Mouse (Mus musculus): Measurements from ENCODE around the gene Fgfr3. TPM values are rescaled to one million over a fixed set of nuclear protein-coding genes. Genes with fewer than 3 reads are reported as not detected.

Fgfr3 gene
- polyA plus RNA-seq, 1 experiment from 2014 or later = 64.4 TPM

- WGBS = under 1% methylated on average over 61 of the region's 61 CpGs
- Histone ChIP-seq H3K9ac (ENCODE audit: low read length) (peak overlapping the region; percentile 93), H3K27me3 (ENCODE audit: control insufficient read depth, insufficient read depth, low read depth, low read length) (no peaks in the 10 kb centered on the region; the same call in 1 of the 2 replicates), H3K4me1 (replicated peaks; ENCODE audit: control insufficient read depth, insufficient read depth, low read length) (peaks cover 35% of the 10 kb centered on the region), H3K36me3 (ENCODE audit: control insufficient read depth, insufficient read depth, low read length) (peaks cover 10% of the 10 kb centered on the region), H3K9me3 (ENCODE audit: control insufficient read depth, low read length) (no peaks in the 10 kb centered on the region), H3K4me2 (ENCODE audit: low read depth, low read length) (peak overlapping the region; percentile 77), H3K4me3 (ENCODE audit: low read length) (peak overlapping the region; percentile 84), H3K27ac (ENCODE audit: low read length) (no peak overlapping the region)
- ATAC-seq (ENCODE audit: low read depth) = no peak
Measured at GRCm38 (mm10) chr5:33723019-33723640, 1.7 kb downstream of the Fgfr3 start.

- no peaks in the 10 kb centered on the region for H3K9me3 ChIP-seq (ENCODE audit: control insufficient read depth, low read length)
- ATAC-seq (ENCODE audit: low read depth) = no peak
- H3K9ac ChIP-seq (ENCODE audit: low read length) = peak overlapping the region; percentile 93
- 10% methylated on average over 36 of the region's 36 CpGs for WGBS
- no peak overlapping the region for H3K27ac ChIP-seq (ENCODE audit: low read length)
- H3K27me3 ChIP-seq (ENCODE audit: control insufficient read depth, insufficient read depth, low read depth, low read length) = no peaks in the 10 kb centered on the region; the same call in 1 of the 2 replicates
- H3K36me3 ChIP-seq (ENCODE audit: control insufficient read depth, insufficient read depth, low read length) = peaks cover 14% of the 10 kb centered on the region
- H3K4me1 ChIP-seq (replicated peaks; ENCODE audit: control insufficient read depth, insufficient read depth, low read length) = peaks cover 37% of the 10 kb centered on the region
- H3K4me3 ChIP-seq (ENCODE audit: low read length) = peak overlapping the region; percentile 84
- H3K4me2 ChIP-seq (ENCODE audit: low read depth, low read length) = peak overlapping the region; percentile 77
Measured at GRCm38 (mm10) chr5:33723641-33724465, 2.4 kb downstream of the Fgfr3 start.

- peak; percentile 64 for ATAC-seq (ENCODE audit: low read depth)
- peaks cover 34% of the 10 kb centered on the region for H3K4me1 ChIP-seq (replicated peaks; ENCODE audit: control insufficient read depth, insufficient read depth, low read length)
- peak overlapping the region; percentile 79 for H3K27ac ChIP-seq (ENCODE audit: low read length)
Measured at GRCm38 (mm10) chr5:33726081-33726647, 4.7 kb downstream of the Fgfr3 start.

GRCm38 (mm10) chr5:33726891-33727290, 5.4 kb downstream of the Fgfr3 start:
- Histone ChIP-seq H3K4me1 (replicated peaks; ENCODE audit: control insufficient read depth, insufficient read depth, low read length) (peaks cover 32% of the 10 kb centered on the region), H3K36me3 (ENCODE audit: control insufficient read depth, insufficient read depth, low read length) (peaks cover 31% of the 10 kb centered on the region), H3K4me3 (ENCODE audit: low read length) (no peak overlapping the region), H3K27ac (ENCODE audit: low read length) (no peak overlapping the region), H3K27me3 (ENCODE audit: control insufficient read depth, insufficient read depth, low read depth, low read length) (no peaks in the 10 kb centered on the region), H3K9me3 (ENCODE audit: control insufficient read depth, low read length) (no peaks in the 10 kb centered on the region), H3K9ac (ENCODE audit: low read length) (no peak overlapping the region), H3K4me2 (ENCODE audit: low read depth, low read length) (no peak overlapping the region)
- 73% methylated on average over 1 of the region's 1 CpGs for WGBS
- no peak for ATAC-seq (ENCODE audit: low read depth)

More at GRCm38 (mm10) chr5:33726081-33726647, 4.7 kb downstream of the Fgfr3 start:
- H3K4me3 ChIP-seq (ENCODE audit: low read length) = peak overlapping the region; percentile 2; the same call in 1 of the 2 replicates
- no peak overlapping the region for H3K9ac ChIP-seq (ENCODE audit: low read length)
- peaks cover 25% of the 10 kb centered on the region for H3K36me3 ChIP-seq (ENCODE audit: control insufficient read depth, insufficient read depth, low read length)
- 40% methylated on average over 7 of the region's 7 CpGs for WGBS
- H3K4me2 ChIP-seq (ENCODE audit: low read depth, low read length) = peak overlapping the region; percentile 77
- no peaks in the 10 kb centered on the region for H3K27me3 ChIP-seq (ENCODE audit: control insufficient read depth, insufficient read depth, low read depth, low read length)
- no peaks in the 10 kb centered on the region for H3K9me3 ChIP-seq (ENCODE audit: control insufficient read depth, low read length)

GRCm38 (mm10) chr5:33728841-33729240, 7.4 kb downstream of the Fgfr3 start:
- Histone ChIP-seq H3K4me2 (ENCODE audit: low read depth, low read length) (no peak overlapping the region), H3K27ac (ENCODE audit: low read length) (no peak overlapping the region), H3K9me3 (ENCODE audit: control insufficient read depth, low read length) (no peaks in the 10 kb centered on the region), H3K36me3 (ENCODE audit: control insufficient read depth, insufficient read depth, low read length) (peaks cover 45% of the 10 kb centered on the region), H3K4me3 (ENCODE audit: low read length) (no peak overlapping the region), H3K9ac (ENCODE audit: low read length) (peak overlapping the region; percentile 9; the same call in 1 of the 2 replicates), H3K27me3 (ENCODE audit: control insufficient read depth, insufficient read depth, low read depth, low read length) (no peaks in the 10 kb centered on the region), H3K4me1 (replicated peaks; ENCODE audit: control insufficient read depth, insufficient read depth, low read length) (peaks cover 29% of the 10 kb centered on the region)
- WGBS = 72% methylated on average over 7 of the region's 7 CpGs
- no peak for ATAC-seq (ENCODE audit: low read depth)

GRCm38 (mm10) chr5:33730516-33730915, 9.0 kb downstream of the Fgfr3 start:
- ATAC-seq (ENCODE audit: low read depth) = peak; percentile 45
- Histone ChIP-seq H3K27ac (ENCODE audit: low read length) (no peak overlapping the region), H3K9me3 (ENCODE audit: control insufficient read depth, low read length) (no peaks in the 10 kb centered on the region), H3K4me2 (ENCODE audit: low read depth, low read length) (no peak overlapping the region), H3K36me3 (ENCODE audit: control insufficient read depth, insufficient read depth, low read length) (peaks cover 58% of the 10 kb centered on the region), H3K4me1 (replicated peaks; ENCODE audit: control insufficient read depth, insufficient read depth, low read length) (peaks cover 15% of the 10 kb centered on the region), H3K9ac (ENCODE audit: low read length) (no peak overlapping the region), H3K27me3 (ENCODE audit: control insufficient read depth, insufficient read depth, low read depth, low read length) (no peaks in the 10 kb centered on the region), H3K4me3 (ENCODE audit: low read length) (no peak overlapping the region)
- 51% methylated on average over 5 of the region's 5 CpGs for WGBS

GRCm38 (mm10) chr5:33731051-33731450, 9.6 kb downstream of the Fgfr3 start:
- no peaks in the 10 kb centered on the region for H3K9me3 ChIP-seq (ENCODE audit: control insufficient read depth, low read length)
- H3K4me1 ChIP-seq (replicated peaks; ENCODE audit: control insufficient read depth, insufficient read depth, low read length) = peaks cover 10% of the 10 kb centered on the region
- H3K4me2 ChIP-seq (ENCODE audit: low read depth, low read length) = no peak overlapping the region
- H3K27ac ChIP-seq (ENCODE audit: low read length) = no peak overlapping the region
- WGBS = 66% methylated on average over 21 of the region's 21 CpGs
- no peaks in the 10 kb centered on the region for H3K27me3 ChIP-seq (ENCODE audit: control insufficient read depth, insufficient read depth, low read depth, low read length)
- H3K4me3 ChIP-seq (ENCODE audit: low read length) = no peak overlapping the region
- H3K36me3 ChIP-seq (ENCODE audit: control insufficient read depth, insufficient read depth, low read length) = peaks cover 58% of the 10 kb centered on the region
- H3K9ac ChIP-seq (ENCODE audit: low read length) = no peak overlapping the region
- no peak for ATAC-seq (ENCODE audit: low read depth)

- Histone ChIP-seq H3K4me1 (replicated peaks; ENCODE audit: control insufficient read depth, insufficient read depth, low read length) (peaks cover 6% of the 10 kb centered on the region), H3K4me3 (ENCODE audit: low read length) (no peak overlapping the region), H3K4me2 (ENCODE audit: low read depth, low read length) (no peak overlapping the region), H3K9ac (ENCODE audit: low read length) (no peak overlapping the region), H3K36me3 (ENCODE audit: control insufficient read depth, insufficient read depth, low read length) (peaks cover 49% of the 10 kb centered on the region), H3K27me3 (ENCODE audit: control insufficient read depth, insufficient read depth, low read depth, low read length) (no peaks in the 10 kb centered on the region), H3K27ac (ENCODE audit: low read length) (no peak overlapping the region), H3K9me3 (ENCODE audit: control insufficient read depth, low read length) (no peaks in the 10 kb centered on the region)
- ATAC-seq (ENCODE audit: low read depth) = no peak
- WGBS = 88% methylated on average over 12 of the region's 12 CpGs
Measured at GRCm38 (mm10) chr5:33733837-33734236, 12.4 kb downstream of the Fgfr3 start.
